Mouse (Mus musculus): ENCODE measurements around the gene Gm28051. TPM values are rescaled to one million over a fixed set of nuclear protein-coding genes. Genes with fewer than 3 reads are reported as not detected.

Gm28051 gene
- total RNA-seq, 2 experiments from 2014 or later: not detected

DNA sequence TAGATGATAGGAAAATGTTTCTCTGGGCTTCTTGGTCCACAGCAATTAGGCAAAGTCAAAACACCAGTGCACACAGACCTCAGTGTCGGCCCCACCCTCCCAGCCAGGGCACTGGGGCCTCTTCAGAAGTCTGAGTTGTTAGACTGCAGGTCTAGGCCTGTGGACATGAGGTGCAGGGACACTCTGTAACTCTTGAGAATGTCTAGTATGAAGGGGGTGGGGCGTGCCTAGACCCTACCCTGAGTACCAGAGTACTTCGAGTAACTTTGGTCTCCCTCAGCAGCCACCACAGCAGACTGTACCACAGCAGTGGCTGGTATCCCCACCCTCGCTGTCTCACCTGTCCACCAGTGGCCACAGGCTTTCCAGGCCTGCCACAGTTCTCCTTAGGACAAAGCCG lies 71.2 kb downstream of the Gm28051 start:
- no peak for TF ChIP-seq CTCF (conservative IDR thresholded peaks at IDR 0.05)
- no peak for DNase-seq (ENCODE audit: low spot score in 2 of 2)
- H3K27ac ChIP-seq: no peak overlapping the region
- H3K4me3 ChIP-seq: no peak overlapping the region

DNA sequence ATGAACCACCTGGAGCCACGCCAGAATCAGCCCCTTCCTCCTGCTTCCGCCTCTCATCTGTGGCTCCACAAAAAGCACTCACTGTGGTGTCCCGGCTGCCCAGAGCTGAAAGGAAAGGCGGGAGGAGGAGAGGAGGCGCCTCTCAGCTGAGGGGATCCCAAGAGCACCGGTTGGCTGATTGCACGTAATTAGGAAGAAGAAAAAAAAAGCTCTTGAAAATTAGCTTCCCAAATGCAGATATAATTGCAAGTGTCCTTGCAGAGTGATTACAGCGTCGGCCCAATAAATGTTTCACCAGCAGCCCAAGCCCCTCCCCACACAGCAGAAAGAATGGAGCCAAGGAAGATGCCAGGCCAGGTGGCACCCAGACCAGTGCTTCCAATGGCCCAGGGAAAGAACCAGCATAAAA lies 72.0 kb downstream of the Gm28051 start:
- no peak for DNase-seq (ENCODE audit: low spot score in 2 of 2)
- Histone ChIP-seq H3K27ac (no peak overlapping the region; the same call in 1 of the 2 replicates), H3K4me3 (no peak overlapping the region)
- TF ChIP-seq CTCF (conservative IDR thresholded peaks at IDR 0.05): no peak

DNA sequence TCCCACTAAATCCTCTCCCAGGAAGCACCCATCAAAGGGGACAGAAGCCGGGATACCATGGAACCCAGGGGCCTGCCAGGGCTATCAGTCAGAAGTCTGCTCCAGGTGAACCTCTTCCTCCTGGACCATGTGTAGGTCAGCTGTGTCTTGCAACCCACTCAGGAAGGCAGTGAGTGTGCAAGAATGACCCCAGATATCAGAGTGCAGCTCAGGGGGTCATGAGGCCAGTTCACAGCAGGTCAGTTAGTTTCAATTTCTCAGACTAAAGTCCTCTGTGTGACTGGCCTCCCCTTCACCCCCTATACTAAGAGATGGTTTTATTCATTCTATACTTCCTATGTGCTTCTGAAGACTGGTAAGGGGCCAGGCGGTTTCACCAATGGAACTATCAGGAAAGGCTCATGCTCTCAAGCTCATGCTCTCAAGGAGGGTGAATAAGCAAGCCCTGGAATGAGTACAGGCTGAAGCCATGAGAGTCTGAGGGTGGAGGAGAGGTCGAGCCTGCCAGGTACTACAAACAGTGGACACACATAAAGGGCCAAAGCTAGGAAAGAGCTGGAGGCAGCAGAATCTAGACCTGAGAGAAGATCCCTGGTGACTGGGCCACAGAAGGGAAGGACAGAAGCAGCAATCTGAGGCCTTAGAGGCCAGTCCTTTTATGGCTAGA lies 72.7 kb downstream of the Gm28051 start:
- no peak for DNase-seq (ENCODE audit: low spot score in 2 of 2)
- H3K27ac ChIP-seq: peak overlapping the region; percentile 18; the same call in 1 of the 2 replicates
- TF ChIP-seq CTCF (conservative IDR thresholded peaks at IDR 0.05): no peak
- H3K4me3 ChIP-seq: no peak overlapping the region

DNA sequence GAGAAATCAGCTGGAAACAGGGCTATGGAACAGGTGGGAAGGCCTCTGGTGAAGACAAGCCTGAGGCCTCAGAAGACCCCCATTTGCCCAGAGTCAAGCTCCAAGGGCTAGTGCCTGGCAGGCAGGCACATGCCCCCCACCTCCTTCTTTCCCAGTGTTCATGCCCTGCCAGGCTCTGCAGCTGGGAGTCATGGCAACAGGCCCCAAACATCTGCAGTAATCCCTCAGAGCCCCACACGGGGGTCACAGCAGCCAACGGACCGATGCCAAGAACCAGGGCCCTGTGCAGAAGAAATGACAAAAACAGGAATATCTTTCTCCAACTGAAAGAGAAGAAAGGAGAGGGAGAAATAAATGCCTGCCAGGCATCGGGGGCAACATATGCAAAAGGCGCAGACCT lies 73.6 kb downstream of the Gm28051 start:
- H3K27ac ChIP-seq: peak overlapping the region; percentile 61; the same call in 1 of the 2 replicates
- H3K4me3 ChIP-seq: no peak overlapping the region
- peak; percentile 39 for TF ChIP-seq CTCF (conservative IDR thresholded peaks at IDR 0.05)
- no peak for DNase-seq (ENCODE audit: low spot score in 2 of 2)

DNA sequence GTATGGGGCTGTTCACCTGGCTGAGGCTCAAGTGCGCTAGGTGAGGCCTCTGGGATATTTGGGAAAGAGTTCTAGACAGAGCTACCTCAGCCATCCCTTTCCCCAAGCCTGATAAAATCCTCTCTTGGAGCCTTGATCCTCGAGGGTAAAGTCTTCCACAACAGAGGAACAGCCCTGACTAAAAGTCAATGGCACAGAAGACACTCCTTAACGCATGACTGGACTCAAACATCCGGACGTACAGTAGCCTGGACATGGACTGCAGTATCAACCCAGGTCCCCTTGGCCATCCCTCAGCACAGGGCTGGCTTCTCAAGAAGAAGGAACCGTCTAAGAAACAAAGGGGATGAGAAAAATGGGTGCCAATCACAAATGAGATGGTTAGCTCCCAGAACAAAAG lies 74.1 kb downstream of the Gm28051 start:
- Histone ChIP-seq H3K4me3 (no peak overlapping the region), H3K27ac (peak overlapping the region; percentile 61; the same call in 1 of the 2 replicates)
- no peak for DNase-seq (ENCODE audit: low spot score in 2 of 2)
- TF ChIP-seq CTCF (conservative IDR thresholded peaks at IDR 0.05): no peak

DNA sequence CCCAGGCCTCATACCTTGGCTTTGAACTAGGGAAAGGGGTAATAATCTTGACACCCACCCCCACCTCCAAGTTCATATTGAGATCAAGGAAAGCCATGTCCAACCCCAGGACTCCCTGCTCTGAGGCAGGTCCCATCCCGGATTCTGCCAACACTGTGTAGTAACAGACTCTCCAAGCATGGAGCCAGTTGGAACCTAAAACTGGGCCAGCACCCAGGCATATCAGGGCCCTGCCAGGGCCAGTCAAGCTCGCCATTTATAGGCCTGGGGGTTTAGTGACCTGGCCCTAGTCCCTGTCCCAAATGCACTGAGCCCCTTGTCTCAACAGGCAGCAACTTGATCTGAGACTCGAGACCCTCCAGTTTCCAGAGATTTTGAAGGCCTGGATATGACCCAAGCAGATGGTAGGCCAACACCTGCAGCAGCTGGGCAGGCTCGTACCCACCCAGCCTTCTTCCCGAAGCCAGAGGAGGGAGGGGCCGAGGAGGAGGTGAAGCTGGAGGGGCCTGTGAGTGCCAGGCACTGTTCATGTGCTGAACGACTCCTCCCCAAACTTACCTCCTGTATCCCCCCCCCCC lies 74.8 kb downstream of the Gm28051 start:
- no peak overlapping the region for H3K4me3 ChIP-seq
- H3K27ac ChIP-seq: peak overlapping the region; percentile 14; the same call in 1 of the 2 replicates
- no peak for TF ChIP-seq CTCF (conservative IDR thresholded peaks at IDR 0.05)
- no peak for DNase-seq (ENCODE audit: low spot score in 2 of 2)

DNA sequence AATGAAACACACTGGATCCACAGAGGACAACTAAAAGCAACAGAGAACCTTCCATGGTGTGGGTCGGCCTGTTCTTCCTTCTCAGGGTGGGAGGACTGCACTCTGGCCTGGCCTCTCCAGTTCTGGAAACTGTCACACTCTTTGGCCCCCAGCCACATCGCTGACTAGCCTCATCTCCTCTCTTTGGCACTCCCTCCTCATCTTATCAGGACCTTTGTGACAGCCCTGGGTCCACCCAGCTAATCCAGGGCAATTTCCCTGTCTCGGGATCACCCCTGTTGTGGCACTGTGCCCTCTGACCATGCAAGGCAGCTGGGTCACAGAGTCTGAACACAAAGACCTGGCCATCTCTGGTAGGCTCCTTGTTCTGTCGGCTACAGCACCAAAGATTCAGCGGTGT lies 75.5 kb downstream of the Gm28051 start:
- TF ChIP-seq CTCF (conservative IDR thresholded peaks at IDR 0.05): no peak
- peak overlapping the region; percentile 14; the same call in 1 of the 2 replicates for H3K27ac ChIP-seq
- no peak overlapping the region for H3K4me3 ChIP-seq
- no peak for DNase-seq (ENCODE audit: low spot score in 2 of 2)

DNA sequence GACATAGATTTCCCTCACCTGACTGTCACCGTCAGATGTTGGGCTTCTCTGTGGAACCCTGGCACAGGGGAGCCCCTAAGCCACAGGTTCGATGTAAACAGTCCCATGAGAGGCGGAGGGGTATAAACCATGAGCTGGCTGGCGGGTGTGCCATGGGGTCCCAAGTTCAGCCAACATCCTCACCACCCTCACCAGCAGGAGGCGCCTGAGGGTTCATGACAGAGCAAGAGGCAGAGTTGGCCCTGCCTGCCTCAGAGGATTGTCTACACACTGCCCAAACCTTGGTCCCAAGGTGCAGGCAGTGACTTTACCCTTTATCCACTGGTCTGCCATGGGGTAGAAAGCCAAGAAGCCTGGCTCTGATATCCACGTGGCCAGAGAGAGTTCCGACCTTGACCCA lies 76.0 kb downstream of the Gm28051 start:
- peak; percentile 58 for TF ChIP-seq CTCF (conservative IDR thresholded peaks at IDR 0.05)
- DNase-seq (ENCODE audit: low spot score in 2 of 2): no peak

DNA sequence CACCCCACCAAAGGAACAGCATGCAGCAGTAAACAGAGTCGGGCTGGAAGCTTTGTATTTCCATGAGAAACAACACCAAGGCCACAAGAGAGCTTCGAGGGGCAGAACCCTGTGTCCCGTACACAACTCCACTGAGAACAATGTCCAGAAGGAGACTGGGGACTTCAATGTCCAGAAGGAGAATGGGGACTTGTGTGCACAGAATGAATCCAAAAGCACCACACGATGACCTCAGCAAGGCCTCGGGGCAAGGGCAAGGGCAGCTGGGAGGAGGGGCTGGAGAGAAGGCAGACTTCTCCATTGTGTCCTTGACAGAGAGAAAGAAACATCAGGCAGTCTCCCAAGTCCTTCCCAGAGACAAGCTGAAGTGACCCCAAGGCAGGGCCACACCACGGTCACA lies 78.7 kb downstream of the Gm28051 start:
- no peak for TF ChIP-seq CTCF (conservative IDR thresholded peaks at IDR 0.05)
- DNase-seq (ENCODE audit: low spot score in 2 of 2): no peak
- H3K4me3 ChIP-seq: no peak overlapping the region
- H3K27ac ChIP-seq: peak overlapping the region; percentile 65

More for the DNA sequence above, 76.0 kb downstream of the Gm28051 start:
- Histone ChIP-seq H3K27ac (no peak overlapping the region), H3K4me3 (no peak overlapping the region)

DNA sequence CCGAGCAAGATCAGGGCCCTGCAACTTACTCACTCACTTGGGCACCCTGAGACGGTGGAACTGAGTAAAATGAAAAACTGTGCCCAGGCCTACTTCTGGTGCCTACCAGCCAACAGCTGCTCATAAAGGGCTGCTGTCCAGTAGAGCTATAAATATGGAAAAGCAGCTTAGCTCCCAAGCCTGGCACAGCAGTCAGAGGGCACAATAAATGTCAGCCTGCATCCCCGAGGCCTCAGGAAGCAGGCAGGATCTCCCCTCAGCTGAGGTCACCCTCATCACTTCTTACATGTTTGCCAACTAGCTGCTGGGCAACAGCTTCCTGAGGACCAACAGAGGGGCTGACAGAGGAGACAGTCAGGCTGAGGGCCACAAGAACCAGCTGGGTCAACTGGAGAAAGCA lies 80.5 kb downstream of the Gm28051 start:
- H3K27ac ChIP-seq: peak overlapping the region; percentile 65; the same call in 1 of the 2 replicates
- TF ChIP-seq CTCF (conservative IDR thresholded peaks at IDR 0.05): no peak
- DNase-seq (ENCODE audit: low spot score in 2 of 2): no peak
- H3K4me3 ChIP-seq: no peak overlapping the region

DNA sequence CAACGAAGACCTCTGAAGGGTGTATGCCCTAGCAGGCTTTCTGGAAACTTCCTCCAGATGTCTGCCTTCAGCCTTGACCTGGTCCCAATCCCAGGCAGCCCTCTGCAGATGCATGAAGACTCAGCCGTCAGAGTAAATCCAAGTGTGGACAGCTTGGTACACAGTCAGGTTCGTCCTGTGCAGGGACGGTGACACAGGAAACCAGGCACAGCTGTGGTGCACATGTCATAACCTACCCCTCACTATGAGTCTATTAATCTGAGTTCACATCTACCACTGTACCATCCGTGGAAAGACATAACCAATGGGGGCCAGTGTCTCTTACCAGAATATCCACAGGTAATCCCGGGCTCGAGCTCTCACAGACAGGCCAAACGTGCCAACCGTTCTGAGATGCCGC lies 83.0 kb downstream of the Gm28051 start:
- no peak for TF ChIP-seq CTCF (conservative IDR thresholded peaks at IDR 0.05)

DNA sequence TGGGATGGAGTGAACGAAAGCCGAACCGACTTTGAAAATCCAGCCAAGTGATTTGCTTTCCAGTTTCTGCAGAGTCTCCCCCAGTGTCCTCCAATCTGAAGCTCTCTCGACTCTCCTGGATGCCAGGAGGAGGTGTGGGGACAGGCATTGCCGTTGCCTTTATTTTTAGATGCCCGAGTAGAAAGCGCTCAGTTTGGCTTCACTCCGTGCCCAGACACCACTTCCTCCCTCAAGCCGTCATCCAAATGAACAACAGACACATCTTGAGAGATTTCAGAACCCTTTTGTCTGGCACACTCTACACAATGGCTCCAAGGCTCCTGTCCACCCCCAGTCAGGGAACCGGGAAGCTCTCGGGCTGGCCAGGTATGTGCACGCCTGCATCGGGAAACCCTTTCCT lies 83.4 kb downstream of the Gm28051 start:
- H3K27ac ChIP-seq: no peak overlapping the region
- H3K4me3 ChIP-seq: no peak overlapping the region
- TF ChIP-seq CTCF (conservative IDR thresholded peaks at IDR 0.05): no peak
- DNase-seq (ENCODE audit: low spot score in 2 of 2): no peak

More for the DNA sequence above, 83.0 kb downstream of the Gm28051 start:
- Histone ChIP-seq H3K4me3 (no peak overlapping the region), H3K27ac (no peak overlapping the region)
- no peak for DNase-seq (ENCODE audit: low spot score in 2 of 2)

DNA sequence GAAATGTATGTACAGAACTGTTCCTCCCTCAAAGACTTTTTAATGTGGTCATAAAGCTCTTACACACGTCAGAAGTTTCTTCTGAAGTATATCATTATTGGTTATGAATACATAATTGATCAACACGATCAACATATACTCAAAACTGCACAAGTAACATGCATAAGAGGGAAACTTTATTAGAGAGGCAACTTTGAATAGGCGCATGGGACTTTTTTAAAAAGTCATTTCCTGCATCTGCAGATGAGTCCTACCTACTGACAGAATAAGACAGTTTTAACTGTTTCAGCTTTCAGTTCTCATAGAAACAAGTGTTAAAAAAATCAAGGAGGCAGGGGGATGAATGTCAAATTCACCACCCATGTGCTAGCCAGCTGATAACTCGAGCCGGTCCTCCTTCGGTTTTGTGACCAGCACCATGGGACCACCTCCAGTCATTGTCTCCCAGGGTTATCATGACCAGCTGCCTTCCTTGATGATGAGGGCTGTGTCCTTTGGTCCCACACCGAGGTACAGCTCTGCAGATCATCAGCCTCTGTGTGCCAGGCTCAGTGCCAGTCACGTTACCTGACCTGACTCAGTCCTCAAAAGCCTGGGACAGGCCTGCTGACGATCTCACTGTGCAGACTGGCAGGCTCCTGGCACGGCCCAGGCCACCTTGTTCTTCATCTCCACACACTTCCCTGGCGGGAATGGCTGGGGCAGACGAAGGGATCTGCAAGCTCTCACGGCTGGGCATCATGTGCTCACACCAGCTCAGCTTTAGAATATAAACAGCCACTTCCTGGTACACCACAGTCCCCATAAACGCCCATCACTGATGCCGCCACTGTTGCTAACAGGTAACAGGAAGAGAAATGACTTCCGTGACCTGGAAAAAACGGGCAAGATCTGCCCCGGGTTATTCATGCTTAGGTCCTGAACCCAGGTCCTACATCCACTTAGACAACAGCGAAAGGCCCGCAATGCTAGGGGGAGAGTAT lies 84.4 kb downstream of the Gm28051 start:
- Histone ChIP-seq H3K4me3 (no peak overlapping the region), H3K27ac (no peak overlapping the region)
- no peak for TF ChIP-seq CTCF (conservative IDR thresholded peaks at IDR 0.05)
- DNase-seq (ENCODE audit: low spot score in 2 of 2): no peak
